Mouse (Mus musculus): Measurements from ENCODE around the gene Evi2.

The Evi2 gene

GRCm38 (mm10) chr11:79524310-79524575 is 6.1 kb downstream of the Evi2 start:
- DNase-seq (ENCODE audit: low spot score), result no peak

- no peak for DNase-seq (ENCODE audit: low spot score)
Observed at GRCm38 (mm10) chr11:79523560-79524309, 6.7 kb downstream of the Evi2 start, which contains the start of gene Evi2b. TSS of gene Evi2b (minus strand) at chr11:79523762.

DNA sequence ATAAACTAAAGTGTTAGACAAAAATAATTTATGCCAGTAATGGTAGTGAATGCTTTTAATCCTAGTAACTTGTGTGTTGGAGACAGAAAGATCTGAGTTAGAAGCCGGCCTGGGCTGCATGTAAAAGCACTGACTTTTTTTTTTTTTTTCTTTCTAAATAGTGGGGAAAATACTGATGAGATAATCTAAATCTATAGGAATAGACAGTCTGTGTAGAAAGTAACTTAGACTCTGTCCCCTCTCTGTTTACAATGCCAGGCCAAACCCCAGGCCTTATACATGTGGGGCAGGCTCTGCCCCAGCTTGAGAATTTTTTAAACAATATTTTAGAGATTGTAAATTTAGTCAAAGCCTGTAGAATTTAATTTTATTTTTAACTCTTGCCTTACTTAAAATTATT is 7.4 kb downstream of the Evi2 start:
- no peak for DNase-seq (ENCODE audit: low spot score)

DNA sequence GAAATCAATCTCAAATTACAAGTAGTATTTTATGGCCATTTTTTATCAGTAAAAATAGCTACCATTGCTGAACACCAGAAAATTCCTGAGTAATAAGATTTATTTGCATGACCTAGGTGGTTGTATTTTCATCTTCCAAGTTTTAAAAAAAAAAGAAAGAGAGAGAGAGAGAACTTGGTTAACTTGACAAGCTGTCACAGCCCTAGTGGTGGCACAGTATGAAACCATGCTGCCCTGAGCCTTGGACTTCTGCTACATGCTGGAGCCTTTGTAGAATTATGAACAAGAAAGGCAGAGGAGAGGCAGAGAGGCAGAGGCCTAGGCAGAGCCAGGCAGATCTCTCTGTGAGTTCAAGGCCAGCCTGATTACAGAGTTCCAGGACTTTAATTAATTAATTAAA is 8.5 kb downstream of the Evi2 start:
- DNase-seq (ENCODE audit: low spot score), result no peak

DNA sequence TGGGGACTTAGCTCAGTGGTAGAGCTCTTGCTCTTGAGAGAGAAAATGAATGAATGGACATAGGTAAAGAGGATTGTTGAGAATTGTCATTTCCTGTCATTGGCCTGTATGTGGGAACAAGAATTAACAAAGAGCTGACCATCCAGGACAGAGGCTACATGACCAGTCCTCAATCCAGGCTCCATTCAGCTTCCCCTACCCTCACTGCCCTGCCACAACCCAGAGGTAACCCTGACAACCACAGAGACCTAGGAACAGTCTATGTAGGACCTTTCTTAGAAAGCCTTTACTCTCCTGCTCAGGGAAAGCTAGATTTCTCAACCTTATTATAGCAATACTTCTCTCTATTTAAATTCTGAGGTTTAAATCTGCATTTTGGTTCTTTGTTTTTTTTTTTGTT is 9.6 kb downstream of the Evi2 start:
- DNase-seq (ENCODE audit: low spot score), result no peak

GRCm38 (mm10) chr11:79519878-79520291 is 10.5 kb downstream of the Evi2 start:
- no peak for DNase-seq (ENCODE audit: low spot score)

DNA sequence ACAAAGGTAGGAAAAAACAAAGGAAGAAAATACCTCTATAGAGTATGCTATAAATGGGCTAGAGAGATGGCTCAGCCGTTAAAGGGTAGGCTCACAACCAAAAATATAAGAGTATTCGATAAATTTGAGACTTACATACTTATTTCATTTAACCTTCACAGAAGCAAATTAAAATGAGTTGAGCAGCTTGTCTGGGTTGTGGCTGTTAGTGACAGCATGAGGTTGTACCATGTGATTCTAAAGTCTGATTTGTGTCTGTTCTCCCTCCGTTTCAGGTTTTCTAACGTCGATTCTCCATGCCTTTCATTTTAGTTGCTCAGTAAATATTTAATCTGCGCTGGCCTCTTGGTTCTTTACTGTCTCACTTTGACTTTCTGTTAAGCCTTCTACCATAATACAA is 11.1 kb downstream of the Evi2 start:
- no peak for DNase-seq (ENCODE audit: low spot score)

DNA sequence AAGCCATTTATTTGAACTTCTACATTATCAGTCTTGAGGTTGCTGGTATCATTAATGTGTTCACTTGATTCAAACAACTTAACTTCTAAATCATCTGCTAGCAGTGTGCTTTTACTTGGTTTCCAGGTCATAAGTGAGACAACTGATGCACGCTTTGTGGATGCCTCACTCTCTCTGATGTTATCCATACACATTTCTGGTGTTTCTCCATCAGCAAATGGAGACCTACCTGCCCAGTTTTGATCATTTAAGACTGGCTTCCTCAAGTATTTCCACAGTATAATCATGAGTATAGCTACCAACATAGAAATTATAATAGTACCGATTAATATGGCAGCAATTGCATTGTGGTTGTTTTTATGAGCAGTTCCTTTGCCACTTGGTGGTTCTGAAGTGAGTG is 14.6 kb downstream of the Evi2 start:
- no peak for DNase-seq (ENCODE audit: low spot score)

- no peak for DNase-seq (ENCODE audit: low spot score)
Observed at GRCm38 (mm10) chr11:79515331-79515730, 15.1 kb downstream of the Evi2 start.

DNA sequence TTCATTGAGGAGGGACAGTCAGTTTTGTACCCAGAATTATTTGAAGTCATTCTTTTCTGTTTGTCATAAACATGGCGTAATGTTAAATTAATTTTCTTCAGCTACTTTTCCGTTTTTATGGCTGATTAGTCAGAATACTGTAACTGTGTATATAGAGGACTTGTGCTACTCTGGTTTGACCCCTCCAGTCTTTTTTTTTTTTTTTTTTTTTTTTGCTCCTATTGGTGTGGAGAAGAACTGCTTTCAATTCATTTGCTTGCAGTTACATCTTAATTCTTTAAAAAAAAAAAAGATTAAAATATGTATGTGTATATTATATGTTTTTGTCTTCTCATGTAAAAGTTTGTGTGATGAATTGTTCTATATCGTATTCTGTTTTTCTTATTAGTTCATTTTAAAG is 18.4 kb downstream of the Evi2 start:
- DNase-seq (ENCODE audit: low spot score), result no peak

DNA sequence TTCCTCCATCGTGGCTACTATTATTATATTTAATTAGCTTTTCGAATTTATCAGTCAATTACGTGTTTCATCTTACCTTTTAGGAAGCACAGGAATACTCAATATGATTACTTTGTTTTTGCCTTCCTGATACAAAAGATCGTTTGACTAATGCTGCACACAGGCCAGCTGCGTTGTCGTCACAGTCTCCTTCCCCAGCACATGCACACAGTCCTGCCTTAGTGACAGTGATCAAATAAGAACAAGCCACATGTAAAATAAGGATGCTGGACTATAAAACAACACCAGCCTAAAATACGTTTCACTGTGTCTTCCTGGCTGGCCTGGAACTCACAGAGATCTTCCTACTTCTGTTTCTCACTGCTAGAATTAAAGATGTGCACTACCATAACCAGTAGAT is 25.9 kb downstream of the Evi2 start:
- no peak for DNase-seq (ENCODE audit: low spot score)

DNA sequence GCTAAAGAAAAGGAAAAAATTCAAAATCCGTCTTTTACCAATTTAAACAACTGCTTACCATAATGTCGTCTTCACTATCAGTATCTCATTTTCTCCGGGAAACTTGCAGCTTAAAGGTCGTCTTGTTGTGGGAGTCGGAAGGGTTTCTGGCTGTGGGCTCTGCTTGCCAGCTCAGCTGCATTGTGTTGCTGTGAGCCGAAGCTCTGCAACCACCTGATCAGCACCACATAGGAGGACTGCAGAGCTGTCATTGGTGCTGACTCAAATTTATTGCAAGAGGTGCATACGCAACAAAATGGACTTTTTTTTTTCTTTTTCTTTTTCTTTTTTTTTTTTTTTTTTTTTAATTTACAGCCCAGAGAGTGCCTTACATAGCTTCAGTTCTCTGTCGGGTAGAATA is 26.5 kb downstream of the Evi2 start, which contains the start of gene Omg:
Gene Omg, minus strand, starts transcription at position 240 of the 400 bp plus-strand sequence.
- no peak for DNase-seq (ENCODE audit: low spot score)

DNA sequence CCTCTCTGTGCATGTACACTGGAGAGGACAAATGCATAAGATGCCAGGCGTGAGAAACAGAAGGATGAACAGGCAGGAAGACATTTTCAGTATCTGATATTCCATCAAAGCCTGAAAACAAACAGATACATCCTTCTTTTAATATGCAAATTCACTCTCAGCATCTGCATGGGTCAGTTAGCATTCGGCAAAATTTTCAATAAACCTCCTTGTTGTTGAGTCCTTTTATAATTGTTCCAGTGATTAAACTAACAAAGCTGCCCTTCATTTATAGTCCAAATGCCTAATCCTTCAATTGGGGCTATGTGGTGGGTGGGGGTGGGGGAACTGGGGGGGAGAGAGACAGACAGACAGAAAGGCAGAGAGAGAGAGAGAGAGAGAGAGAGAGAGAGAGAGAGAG is 27.5 kb downstream of the Evi2 start:
- DNase-seq (ENCODE audit: low spot score), result no peak

DNA sequence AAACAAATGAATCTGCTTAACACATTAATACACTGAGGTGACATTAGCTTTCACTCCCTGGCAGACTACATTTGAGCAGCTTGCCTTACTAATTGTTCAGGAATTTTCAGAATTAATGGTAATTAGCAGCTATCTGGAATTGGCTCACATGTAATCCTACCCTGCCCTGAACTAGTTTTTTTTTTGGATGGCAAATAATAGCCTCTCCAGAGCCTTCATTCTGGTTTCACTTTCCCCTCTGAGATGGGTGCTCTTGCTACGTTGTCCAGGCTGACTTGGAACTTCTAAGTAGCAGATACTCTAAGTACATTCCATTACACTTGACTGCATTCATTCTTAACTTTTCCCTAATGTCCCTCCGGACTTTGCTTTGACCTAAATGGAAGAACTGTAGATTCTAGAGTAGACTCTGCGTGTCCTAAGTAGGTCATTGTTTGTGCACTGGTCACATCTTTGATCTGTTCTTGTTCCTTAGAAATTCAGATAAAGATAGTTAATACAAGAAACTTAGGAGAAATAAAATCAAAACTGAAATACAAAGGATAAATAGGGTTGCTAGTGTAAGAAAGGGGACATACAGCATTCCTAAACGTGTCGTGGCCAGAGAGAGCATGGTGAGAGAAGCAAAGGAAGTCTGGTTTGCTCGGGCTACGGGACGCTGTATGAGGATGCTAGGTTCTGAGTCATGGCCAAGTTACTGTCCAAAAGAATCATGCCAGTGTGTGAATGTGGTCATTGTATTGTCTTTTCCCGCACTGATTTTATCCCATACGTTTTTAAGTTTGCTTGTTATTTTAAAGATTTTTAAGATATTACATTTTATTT is 35.2 kb downstream of the Evi2 start:
- DNase-seq (ENCODE audit: low spot score), result no peak

DNA sequence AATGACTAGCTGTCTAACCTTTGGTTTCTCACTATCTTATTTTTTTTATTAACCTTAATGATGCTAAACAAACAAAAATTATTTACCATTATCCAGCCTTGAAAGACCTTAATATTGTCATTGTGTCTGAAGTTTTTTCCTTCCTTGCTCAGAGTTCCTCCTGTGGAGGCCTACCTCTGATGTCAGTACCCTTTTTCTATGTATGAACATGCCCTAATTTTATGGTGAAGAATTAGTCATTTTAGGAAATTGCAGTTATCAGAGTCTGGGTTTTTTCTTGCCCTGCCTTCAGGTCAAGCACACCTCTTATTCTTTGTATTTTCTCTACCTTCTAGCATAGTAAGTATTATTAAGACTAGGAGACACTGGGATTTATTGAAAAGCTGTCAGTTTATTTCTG is 45.7 kb downstream of the Evi2 start:
- DNase-seq (ENCODE audit: low spot score), result no peak

DNA sequence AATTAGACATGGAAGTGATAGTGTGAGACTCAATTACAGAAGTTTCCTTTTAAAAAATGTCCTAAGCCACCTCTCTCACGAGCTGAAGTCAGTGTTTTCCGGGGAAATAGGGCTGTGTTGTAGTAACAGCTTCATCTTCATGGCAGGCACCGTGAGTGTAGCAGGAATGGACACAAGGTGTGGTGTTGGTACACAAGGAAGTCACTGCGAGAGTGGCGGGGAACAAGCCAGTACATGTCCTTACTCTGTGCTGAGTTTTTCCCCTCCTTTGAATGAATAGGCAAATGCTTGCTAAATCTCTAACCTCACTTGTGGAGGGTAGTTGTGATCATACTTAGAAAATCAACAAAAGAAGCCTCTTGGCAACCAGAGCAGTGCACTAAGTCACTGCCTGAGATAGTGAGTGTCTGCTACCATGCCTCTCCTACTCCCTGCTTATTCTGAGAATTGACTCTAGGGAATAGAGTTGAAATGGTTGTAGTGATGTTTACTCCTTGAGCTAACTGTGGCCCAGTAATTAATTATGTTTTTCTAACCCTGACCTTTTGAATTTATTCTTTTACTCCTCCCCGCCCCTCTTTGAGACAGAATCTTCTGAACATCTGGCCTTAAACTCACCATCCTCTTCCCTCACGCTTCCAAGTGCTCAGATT is 46.4 kb downstream of the Evi2 start:
- DNase-seq (ENCODE audit: low spot score), result no peak

GRCm38 (mm10) chr11:79483392-79483791 is 47.0 kb downstream of the Evi2 start:
- DNase-seq (ENCODE audit: low spot score), result no peak

DNA sequence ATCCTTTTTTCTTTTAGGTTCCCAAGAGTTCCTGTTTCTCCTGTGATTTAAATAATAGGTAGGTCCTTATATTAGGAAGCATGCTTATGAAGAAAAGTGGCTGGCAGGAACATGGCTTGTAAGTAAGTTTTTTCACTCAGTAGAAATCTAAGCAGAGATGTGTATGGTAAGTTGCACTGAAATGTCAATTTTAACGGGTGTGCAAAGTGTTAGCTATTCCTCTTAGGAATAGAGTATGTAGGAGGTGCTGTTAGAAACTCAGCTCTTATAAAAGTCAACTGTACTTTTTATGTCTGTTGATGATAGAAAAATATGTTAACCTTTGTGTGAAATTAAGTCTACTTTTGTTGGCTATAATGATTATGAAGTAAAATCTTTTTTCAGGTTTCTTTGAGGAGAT is 62.3 kb downstream of the Evi2 start:
- DNase-seq (ENCODE audit: low spot score), result no peak
